Mouse (Mus musculus): ENCODE measurements around the gene Gm34653. TPM values are rescaled to one million over a fixed set of nuclear protein-coding genes. Genes with fewer than 3 reads are reported as not detected.

Gene Gm34653
- total RNA-seq, 2 experiments from 2014 or later = not detected

GRCm38 (mm10) chr2:34880054-34880453 lies 47.2 kb downstream of the Gm34653 start:
- ATAC-seq (ENCODE audit: poor library complexity, severe bottlenecking) = no peak

- ATAC-seq (ENCODE audit: poor library complexity, severe bottlenecking) = no peak
These were observed 50.0 kb downstream of the Gm34653 start for GRCm38 (mm10) chr2:34882757-34883156.

- ATAC-seq (ENCODE audit: poor library complexity, severe bottlenecking) = no peak
These were observed 50.4 kb downstream of the Gm34653 start for GRCm38 (mm10) chr2:34883190-34883589.

- ATAC-seq (ENCODE audit: poor library complexity, severe bottlenecking) = no peak
These were observed 51.4 kb downstream of the Gm34653 start for GRCm38 (mm10) chr2:34884186-34884585.

Other genes starting within 250 kb of the Gm34653 start
- 35.0 and 39.1 TPM in 2 replicates for gene Gapvd1, start 77.8 kb upstream of the Gm34653 start, total RNA-seq (2015)
- gene Gapvd1, start 77.8 kb upstream of the Gm34653 start, total RNA-seq (2017) = 58.9 and 59.3 TPM in 2 replicates
- 189 and 204 TPM in 2 replicates for gene Hspa5, start 61.0 kb upstream of the Gm34653 start, total RNA-seq (2015)
- gene Hspa5, start 61.0 kb upstream of the Gm34653 start, total RNA-seq (2017) = 538 and 554 TPM in 2 replicates
- gene Rabepk, start 33.1 kb upstream of the Gm34653 start, total RNA-seq (2015) = 6.7 and 11.4 TPM in 2 replicates
- 18.5 and 22.8 TPM in 2 replicates for gene Rabepk, start 33.1 kb upstream of the Gm34653 start, total RNA-seq (2017)
- gene Fbxw2, start 6.7 kb upstream of the Gm34653 start, total RNA-seq (2015) = 48.9 and 56.0 TPM in 2 replicates
- gene Fbxw2, start 6.7 kb upstream of the Gm34653 start, total RNA-seq (2017) = 66.2 TPM in 2 replicates
- not detected in 2 replicates for gene Cutal, start 41.4 kb downstream of the Gm34653 start, total RNA-seq (2015)
- not detected in 2 replicates for gene Cutal, start 41.4 kb downstream of the Gm34653 start, total RNA-seq (2017)
- gene Psmd5, start 42.0 kb downstream of the Gm34653 start, total RNA-seq (2015) = 40.2 and 51.6 TPM in 2 replicates
- 17.1 and 17.8 TPM in 2 replicates for gene Psmd5, start 42.0 kb downstream of the Gm34653 start, total RNA-seq (2017)
- gene Phf19, start 81.0 kb downstream of the Gm34653 start, total RNA-seq (2015) = 7.2 and 9.8 TPM in 2 replicates
- gene Phf19, start 81.0 kb downstream of the Gm34653 start, total RNA-seq (2017) = 6.4 and 14.0 TPM in 2 replicates
- 1.5 and 3.1 TPM in 2 replicates for gene Traf1, start 128.8 kb downstream of the Gm34653 start, total RNA-seq (2015)
- gene Traf1, start 128.8 kb downstream of the Gm34653 start, total RNA-seq (2017) = 2.5 and 3.2 TPM in 2 replicates
- 2.1 TPM in 1 of 2 replicates, not detected in the other for gene Hc, start 228.4 kb downstream of the Gm34653 start, total RNA-seq (2015)
- not detected in 2 replicates for gene Hc, start 228.4 kb downstream of the Gm34653 start, total RNA-seq (2017)